10 mouse cellular contexts compared by ENCODE assay signal in the genomic region with DNA sequence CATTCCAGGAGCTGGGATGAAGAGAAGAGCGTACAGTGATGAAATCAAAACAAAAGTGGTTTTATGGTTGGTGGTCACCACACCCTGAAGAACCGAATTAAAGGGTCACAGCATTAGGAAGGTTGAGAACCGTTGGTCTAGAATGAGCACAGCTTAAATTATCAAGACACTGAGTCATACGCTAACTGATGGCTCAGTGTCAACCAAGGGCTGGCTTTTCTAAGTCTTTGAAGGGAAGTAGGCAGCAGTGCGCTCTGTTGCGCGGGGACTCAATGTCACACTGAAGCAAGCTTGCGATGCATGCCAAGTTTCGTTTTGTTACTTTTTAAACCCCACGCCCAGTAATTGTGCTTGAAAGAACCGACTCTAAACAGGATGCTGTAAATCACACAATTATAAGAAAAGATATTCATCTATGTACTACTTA.
DNase-seq lines count a peak whose midpoint lies in the region; ATAC-seq and TF ChIP-seq lines count a peak whose summit lies in the region.
"Had no signal": no experiment of that assay in that cellular context is flagged by ENCODE, and none has a peak within 500 bp of the region (broad histone marks: within the 10 kb centered on the region; RNA-seq: fewer than 3 reads in every experiment).

No protein-coding gene starts in this region.

- H3K4me3 ChIP-seq in lung, adult 2 months (replicated peaks; ENCODE audit: extremely low read depth, low read depth, low read length) = no peak overlapping the region
- H3K4me3 ChIP-seq in olfactory bulb, adult 2 months (ENCODE audit: insufficient read depth, low read depth, low read length) = no peak overlapping the region
- no peak overlapping the region for H3K4me3 ChIP-seq in hindbrain, embryonic 14.5 days (replicated peaks; ENCODE audit: low read length)
- H3K4me3 ChIP-seq in forebrain, embryonic 10.5 days = no peak overlapping the region
- H3K4me3 ChIP-seq: embryonic facial prominence, embryonic 12.5 days; limb, embryonic 10.5 days had no signal

- ATAC-seq in hindbrain, embryonic 14.5 days (ENCODE audit: low FRiP score) = no peak

- DNase-seq in lung, adult 18-20 months = peak; percentile 57 to 69
- DNase-seq in lung, adult 2 months = no peak
- peak; percentile 77 for DNase-seq in adrenal gland, postnatal 14 days
- peak; percentile 45 to 49 for DNase-seq in kidney, adult 8-10 months
- DNase-seq in hindbrain, embryonic 14.5 days (ENCODE audit: low spot score) = no peak
- no peak for DNase-seq in gastrocnemius, postnatal 10 days
- DNase-seq in forebrain, embryonic 10.5 days (ENCODE audit: extremely low spot score, low spot score) = no peak

- H3K27ac ChIP-seq in olfactory bulb, adult 2 months (ENCODE audit: insufficient read depth, low read depth, low read length) = peak overlapping the region; percentile 27; the same call in 1 of the 2 replicates
- no peak overlapping the region for H3K27ac ChIP-seq in hindbrain, embryonic 14.5 days
- no peak overlapping the region for H3K27ac ChIP-seq in forebrain, embryonic 10.5 days
- H3K27ac ChIP-seq: embryonic facial prominence, embryonic 12.5 days had no signal

- no peaks in the 10 kb centered on the region for H3K9me3 ChIP-seq in hindbrain, embryonic 14.5 days (ENCODE audit: control insufficient read depth, low read length)
- no peaks in the 10 kb centered on the region for H3K9me3 ChIP-seq in forebrain, embryonic 10.5 days
- H3K9me3 ChIP-seq: embryonic facial prominence, embryonic 12.5 days; limb, embryonic 10.5 days had no signal

- H3K4me1 ChIP-seq in lung, adult 2 months (ENCODE audit: control insufficient read depth, insufficient read depth, low read length) = peaks cover 24% of the 10 kb centered on the region
- peaks cover 31% of the 10 kb centered on the region for H3K4me1 ChIP-seq in olfactory bulb, adult 2 months (ENCODE audit: control insufficient read depth, insufficient read depth, low read length)
- H3K4me1 ChIP-seq in hindbrain, embryonic 14.5 days (replicated peaks; ENCODE audit: control insufficient read depth, insufficient read depth, low read length) = peaks cover 16% of the 10 kb centered on the region
- peaks cover 32% of the 10 kb centered on the region for H3K4me1 ChIP-seq in forebrain, embryonic 10.5 days

- H3K9ac ChIP-seq in hindbrain, embryonic 14.5 days = no peak overlapping the region
- H3K9ac ChIP-seq: embryonic facial prominence, embryonic 12.5 days had no signal

- no peak for TF ChIP-seq CTCF in lung, adult 2 months (IDR thresholded peaks at IDR 0.05; ENCODE audit: insufficient read depth, low read length)
- no peak for TF ChIP-seq CTCF in olfactory bulb, adult 2 months (IDR thresholded peaks at IDR 0.05; ENCODE audit: insufficient read depth, low read depth, low read length)

- no peak for TF ChIP-seq POLR2A in lung, adult 2 months (IDR thresholded peaks at IDR 0.05; ENCODE audit: borderline replicate concordance, extremely low read depth, low read depth, low read length)
- TF ChIP-seq POLR2A in olfactory bulb, adult 2 months (IDR thresholded peaks at IDR 0.05; ENCODE audit: insufficient read depth, low read depth, low read length) = no peak

- 28% methylated on average over 11 of the region's 11 CpGs for WGBS in lung, adult 2 months
- 29% methylated on average over 11 of the region's 11 CpGs for WGBS in olfactory bulb, adult 2 months
- WGBS in hindbrain, embryonic 14.5 days = 85% methylated on average over 11 of the region's 11 CpGs
- 94% methylated on average over 11 of the region's 11 CpGs for WGBS in forebrain, embryonic 10.5 days

- no peaks in the 10 kb centered on the region for H3K27me3 ChIP-seq in hindbrain, embryonic 14.5 days (ENCODE audit: control insufficient read depth, insufficient read depth, low read length)
- no peaks in the 10 kb centered on the region for H3K27me3 ChIP-seq in forebrain, embryonic 10.5 days (ENCODE audit: poor library complexity, severe bottlenecking)
- H3K27me3 ChIP-seq: embryonic facial prominence, embryonic 12.5 days had no signal

- no peaks in the 10 kb centered on the region for H3K36me3 ChIP-seq in hindbrain, embryonic 14.5 days (replicated peaks; ENCODE audit: control insufficient read depth, insufficient read depth)
- no peaks in the 10 kb centered on the region for H3K36me3 ChIP-seq in forebrain, embryonic 10.5 days (replicated peaks)
- H3K36me3 ChIP-seq: embryonic facial prominence, embryonic 12.5 days; limb, embryonic 10.5 days had no signal

- no peak overlapping the region for H3K4me2 ChIP-seq in hindbrain, embryonic 14.5 days (replicated peaks)
- H3K4me2 ChIP-seq: embryonic facial prominence, embryonic 12.5 days had no signal

Comparison
In these comparisons a context has a peak if more than half of its experiments do, and no peak if none do; other contexts are left out.
1. DNase-seq: peak in lung, adult 18-20 months (2 of 2), adrenal gland, postnatal 14 days (single experiment) and kidney, adult 8-10 months (2 of 2); none in lung, adult 2 months (single experiment), hindbrain, embryonic 14.5 days (single experiment), gastrocnemius, postnatal 10 days (single experiment) and forebrain, embryonic 10.5 days (single experiment).